Mouse (Mus musculus) liver, postnatal 0 days (tissue): ENCODE measurements around the gene Grm4.

ENCODE experiments used
- CTCF ChIP-seq: sonication (generic); IDR thresholded peaks from 2 replicates; pipeline ENCODE4 v1.5.1; 2016; ENCODE audit warnings: antibody characterized with exemption, low read depth
- EP300 ChIP-seq: IDR thresholded peaks from 2 replicates; pipeline ENCODE4 v1.6.1; 2016; ENCODE audit warnings: antibody characterized with exemption, low read depth, mild to moderate bottlenecking

DNA sequence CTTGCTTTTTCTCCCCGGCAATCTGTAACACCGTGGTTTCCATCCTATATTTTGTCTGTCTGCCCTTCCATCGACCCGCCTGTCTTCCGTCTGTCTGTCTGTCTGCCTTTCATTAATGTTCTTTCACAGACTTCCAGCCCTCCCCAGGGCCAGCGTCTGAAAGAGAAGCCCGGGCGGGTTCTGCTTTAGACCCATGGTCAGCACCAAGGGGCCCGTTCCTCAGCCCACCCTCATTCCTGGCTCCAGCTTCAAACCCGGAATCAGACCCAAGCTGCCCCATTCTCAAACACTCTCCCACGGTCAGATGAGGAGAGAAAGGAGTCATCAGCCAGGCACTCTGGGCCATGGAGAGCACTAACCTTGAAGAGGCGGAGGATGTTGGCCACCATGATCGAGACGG is 18.9 kb downstream of the Grm4 start:
- no peak for TF ChIP-seq EP300
- no peak for TF ChIP-seq CTCF
